Mouse (Mus musculus): ENCODE data around the gene Zp3. TPM values are rescaled to one million over a fixed set of nuclear protein-coding genes. Genes with fewer than 3 reads are reported as not detected.

The Zp3 gene
- polyA plus RNA-seq, 1 experiment: not detected

- TF ChIP-seq CTCF (IDR thresholded peaks at IDR 0.05; ENCODE audit: insufficient read depth, low read depth, low read length): no peak
- no peak for TF ChIP-seq POLR2A (IDR thresholded peaks at IDR 0.05; ENCODE audit: insufficient read depth, low read depth, low read length)
- no peak overlapping the region for H3K4me3 ChIP-seq (ENCODE audit: insufficient read depth, low read depth, low read length)
- WGBS: 80% methylated on average over 6 of the region's 6 CpGs
- H3K4me1 ChIP-seq (ENCODE audit: control insufficient read depth, insufficient read depth, low read length): peaks cover 4% of the 10 kb centered on the region
- H3K27ac ChIP-seq (ENCODE audit: insufficient read depth, low read depth, low read length): no peak overlapping the region
Observed at GRCm38 (mm10) chr5:135970247-135970646, 9.7 kb upstream of the Zp3 start.

DNA sequence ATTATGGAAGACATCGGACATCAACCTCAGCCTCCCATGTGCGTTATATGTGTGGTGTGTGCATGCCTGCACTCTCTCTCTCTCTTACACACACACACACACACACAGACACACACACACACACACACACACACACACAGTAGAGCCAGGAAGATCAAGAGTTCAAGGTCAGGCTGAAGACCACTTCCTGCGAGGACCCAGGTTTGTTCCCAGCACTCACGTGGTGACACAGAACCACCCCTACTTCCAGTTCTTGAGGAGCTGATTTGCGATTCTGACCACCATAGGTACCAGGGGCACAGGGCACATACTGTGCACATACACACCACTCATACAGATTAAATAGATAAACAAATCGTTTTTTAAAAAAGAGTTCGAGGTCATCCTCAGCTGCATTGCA is 8.0 kb upstream of the Zp3 start:
- H3K4me3 ChIP-seq (ENCODE audit: insufficient read depth, low read depth, low read length): no peak overlapping the region
- TF ChIP-seq CTCF (IDR thresholded peaks at IDR 0.05; ENCODE audit: insufficient read depth, low read depth, low read length) (no peak), POLR2A (IDR thresholded peaks at IDR 0.05; ENCODE audit: insufficient read depth, low read depth, low read length) (no peak)
- peaks cover 6% of the 10 kb centered on the region for H3K4me1 ChIP-seq (ENCODE audit: control insufficient read depth, insufficient read depth, low read length)
- WGBS: 90% methylated on average over 7 of the region's 7 CpGs
- H3K27ac ChIP-seq (ENCODE audit: insufficient read depth, low read depth, low read length): no peak overlapping the region

GRCm38 (mm10) chr5:135974365-135974764 is 5.5 kb upstream of the Zp3 start, which contains the start of gene Ssc4d:
Ssc4d (minus strand) TSS chr5:135974531.
- 34% methylated on average over 9 of the region's 9 CpGs for WGBS
- Histone ChIP-seq H3K4me1 (ENCODE audit: control insufficient read depth, insufficient read depth, low read length) (peaks cover 6% of the 10 kb centered on the region), H3K4me3 (ENCODE audit: insufficient read depth, low read depth, low read length) (no peak within 1 kb of the TSS), H3K27ac (ENCODE audit: insufficient read depth, low read depth, low read length) (no peak within 1 kb of the TSS)
- TF ChIP-seq POLR2A (IDR thresholded peaks at IDR 0.05; ENCODE audit: insufficient read depth, low read depth, low read length): no peak
- no peak for TF ChIP-seq CTCF (IDR thresholded peaks at IDR 0.05; ENCODE audit: insufficient read depth, low read depth, low read length)

GRCm38 (mm10) chr5:135975893-135976668 is 3.8 kb upstream of the Zp3 start:
- WGBS: 88% methylated on average over 8 of the region's 8 CpGs
- Histone ChIP-seq H3K4me1 (ENCODE audit: control insufficient read depth, insufficient read depth, low read length) (peaks cover 6% of the 10 kb centered on the region), H3K27ac (ENCODE audit: insufficient read depth, low read depth, low read length) (no peak overlapping the region), H3K4me3 (ENCODE audit: insufficient read depth, low read depth, low read length) (no peak overlapping the region)
- TF ChIP-seq POLR2A (IDR thresholded peaks at IDR 0.05; ENCODE audit: insufficient read depth, low read depth, low read length) (no peak), CTCF (IDR thresholded peaks at IDR 0.05; ENCODE audit: insufficient read depth, low read depth, low read length) (no peak)

DNA sequence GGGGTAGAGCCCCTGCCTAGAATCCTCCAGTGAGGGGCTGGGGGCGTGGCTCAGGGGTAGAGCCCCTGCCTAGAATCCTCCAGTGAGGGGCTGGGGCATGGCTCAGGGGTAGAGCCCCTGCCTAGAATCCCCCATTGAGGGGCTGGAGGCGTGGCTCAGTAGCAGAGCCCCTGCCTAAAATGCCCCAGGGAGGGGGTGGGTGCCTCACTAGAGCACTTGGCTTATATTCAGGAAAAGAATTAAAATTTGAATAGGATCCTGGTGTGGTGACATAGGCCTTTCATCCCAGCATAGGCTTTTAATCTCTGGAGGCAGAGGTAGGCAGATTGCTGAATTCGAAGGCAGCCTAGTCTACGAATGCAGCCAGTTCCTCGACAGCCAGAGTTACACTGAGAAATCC is 518 bp upstream of the Zp3 start:
- H3K27ac ChIP-seq (ENCODE audit: insufficient read depth, low read depth, low read length): no peak overlapping the region
- peaks cover 6% of the 10 kb centered on the region for H3K4me1 ChIP-seq (ENCODE audit: control insufficient read depth, insufficient read depth, low read length)
- no peak overlapping the region for H3K4me3 ChIP-seq (ENCODE audit: insufficient read depth, low read depth, low read length)
- WGBS: 84% methylated on average over 5 of the region's 5 CpGs
- TF ChIP-seq POLR2A (IDR thresholded peaks at IDR 0.05; ENCODE audit: insufficient read depth, low read depth, low read length): no peak
- TF ChIP-seq CTCF (IDR thresholded peaks at IDR 0.05; ENCODE audit: insufficient read depth, low read depth, low read length): no peak

DNA sequence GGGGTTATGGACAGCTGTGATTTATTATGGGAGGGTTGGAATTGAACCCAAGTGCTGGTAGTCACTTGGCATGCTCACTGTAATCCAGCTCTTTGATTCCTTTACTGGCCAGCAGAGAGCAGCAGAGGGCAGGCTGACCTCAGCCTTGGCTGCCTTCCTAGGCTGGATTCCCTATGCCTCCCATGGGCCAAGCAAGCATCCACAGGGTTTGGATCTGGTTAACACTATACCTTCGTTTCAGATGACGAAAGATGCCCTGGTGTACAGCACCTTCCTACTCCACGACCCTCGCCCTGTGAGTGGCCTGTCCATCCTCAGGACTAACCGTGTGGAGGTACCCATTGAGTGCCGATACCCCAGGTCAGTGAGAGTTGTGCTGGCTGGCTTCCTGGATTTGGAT is 2.5 kb downstream of the Zp3 start:
- no peak overlapping the region for H3K27ac ChIP-seq (ENCODE audit: insufficient read depth, low read depth, low read length)
- peak; percentile 36; the same call in 1 of the 2 replicates for TF ChIP-seq CTCF (IDR thresholded peaks at IDR 0.05; ENCODE audit: insufficient read depth, low read depth, low read length)
- TF ChIP-seq POLR2A (IDR thresholded peaks at IDR 0.05; ENCODE audit: insufficient read depth, low read depth, low read length): no peak
- WGBS: 43% methylated on average over 6 of the region's 6 CpGs
- H3K4me3 ChIP-seq (ENCODE audit: insufficient read depth, low read depth, low read length): no peak overlapping the region
- no peaks in the 10 kb centered on the region; the same call in 1 of the 2 replicates for H3K4me1 ChIP-seq (ENCODE audit: control insufficient read depth, insufficient read depth, low read length)

- Histone ChIP-seq H3K27ac (ENCODE audit: insufficient read depth, low read depth, low read length) (no peak overlapping the region), H3K4me1 (ENCODE audit: control insufficient read depth, insufficient read depth, low read length) (no peaks in the 10 kb centered on the region; the same call in 1 of the 2 replicates), H3K4me3 (ENCODE audit: insufficient read depth, low read depth, low read length) (no peak overlapping the region)
- TF ChIP-seq POLR2A (IDR thresholded peaks at IDR 0.05; ENCODE audit: insufficient read depth, low read depth, low read length) (no peak), CTCF (IDR thresholded peaks at IDR 0.05; ENCODE audit: insufficient read depth, low read depth, low read length) (no peak)
- 75% methylated on average over 6 of the region's 6 CpGs for WGBS
Observed at GRCm38 (mm10) chr5:135984546-135985044, 4.7 kb downstream of the Zp3 start.

DNA sequence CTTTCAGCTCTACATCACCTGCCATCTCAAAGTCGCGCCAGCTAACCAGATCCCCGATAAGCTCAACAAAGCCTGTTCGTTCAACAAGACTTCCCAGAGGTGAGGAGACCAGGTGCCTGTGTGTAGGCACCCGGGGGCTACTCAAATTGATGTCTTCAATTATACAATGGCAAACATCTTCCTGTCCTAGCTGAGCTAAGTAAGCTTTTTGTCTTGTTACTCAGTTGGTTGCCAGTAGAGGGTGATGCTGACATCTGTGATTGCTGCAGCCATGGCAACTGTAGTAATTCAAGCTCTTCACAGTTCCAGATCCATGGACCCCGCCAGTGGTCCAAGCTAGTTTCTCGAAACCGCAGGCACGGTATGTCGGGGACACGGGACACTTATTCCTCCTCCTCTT is 7.3 kb downstream of the Zp3 start:
- Histone ChIP-seq H3K27ac (ENCODE audit: insufficient read depth, low read depth, low read length) (no peak overlapping the region), H3K4me1 (ENCODE audit: control insufficient read depth, insufficient read depth, low read length) (no peaks in the 10 kb centered on the region; the same call in 1 of the 2 replicates), H3K4me3 (ENCODE audit: insufficient read depth, low read depth, low read length) (no peak overlapping the region)
- 46% methylated on average over 11 of the region's 11 CpGs for WGBS
- TF ChIP-seq CTCF (IDR thresholded peaks at IDR 0.05; ENCODE audit: insufficient read depth, low read depth, low read length) (no peak), POLR2A (IDR thresholded peaks at IDR 0.05; ENCODE audit: insufficient read depth, low read depth, low read length) (no peak)

GRCm38 (mm10) chr5:135990601-135991000 is 10.7 kb downstream of the Zp3 start:
- TF ChIP-seq CTCF (IDR thresholded peaks at IDR 0.05; ENCODE audit: insufficient read depth, low read depth, low read length) (no peak), POLR2A (IDR thresholded peaks at IDR 0.05; ENCODE audit: insufficient read depth, low read depth, low read length) (no peak)
- Histone ChIP-seq H3K27ac (ENCODE audit: insufficient read depth, low read depth, low read length) (no peak overlapping the region), H3K4me1 (ENCODE audit: control insufficient read depth, insufficient read depth, low read length) (peaks cover 2% of the 10 kb centered on the region), H3K4me3 (ENCODE audit: insufficient read depth, low read depth, low read length) (no peak overlapping the region)
- WGBS: 78% methylated on average over 5 of the region's 5 CpGs
